Mouse (Mus musculus) limb, embryonic 10.5 days (tissue): ENCODE measurements around the gene Stk39. TPM values are rescaled to one million over a fixed set of nuclear protein-coding genes. Genes with fewer than 3 reads are reported as not detected.

Source experiments
- DNase-seq: peaks from one replicate; pipeline ENCODE4 v3.0.0-alpha.2; 2017; ENCODE audit warnings: low spot score
- H3K27ac ChIP-seq: fragments of 300-500 bp; sonication (generic); 2 replicates; pipeline ENCODE4 v1.5.1; 2016; ENCODE audit warnings: mild to moderate bottlenecking
- H3K27me3 ChIP-seq: fragments of 300-500 bp; sonication (generic); 2 replicates; pipeline ENCODE4 v1.6.1; 2016; ENCODE audit warnings: low read depth, mild to moderate bottlenecking; ENCODE audit not compliant: poor library complexity, severe bottlenecking
- H3K36me3 ChIP-seq: fragments of 300-500 bp; sonication (generic); 2 replicates; pipeline ENCODE4 v1.6.1; 2016; ENCODE audit warnings: mild to moderate bottlenecking, moderate library complexity
- H3K4me1 ChIP-seq: fragments of 300-500 bp; sonication (generic); 2 replicates; pipeline ENCODE4 v1.6.1; 2016
- H3K4me3 ChIP-seq: fragments of 300-500 bp; sonication (generic); 2 replicates; pipeline ENCODE4 v1.5.1; 2016; ENCODE audit warnings: mild to moderate bottlenecking, moderate library complexity
- H3K9me3 ChIP-seq: fragments of 300-500 bp; sonication (generic); replicated peaks from 2 replicates; pipeline ENCODE4 v1.6.1; 2016; ENCODE audit warnings: mild to moderate bottlenecking
- WGBS: fragments of 180-500 bp; shearing (Covaris S2); methylation state at CpG from one replicate; pipeline ENCODE4 v1.1.7; 2016; 5-methylcytosine and 5-hydroxymethylcytosine counted together
- polyA plus RNA-seq: library from polyadenylated mRNA; unstranded; fragments of >200 nt; fragmentation: Nextera tagmentation; extraction: Ambion mirVana; gene quantifications from 2 replicates; pipeline ENCODE4 v1.2.1, GENCODE M21; 2016

The Stk39 gene
- 22.1 and 27.9 TPM in 2 replicates for polyA plus RNA-seq

DNA sequence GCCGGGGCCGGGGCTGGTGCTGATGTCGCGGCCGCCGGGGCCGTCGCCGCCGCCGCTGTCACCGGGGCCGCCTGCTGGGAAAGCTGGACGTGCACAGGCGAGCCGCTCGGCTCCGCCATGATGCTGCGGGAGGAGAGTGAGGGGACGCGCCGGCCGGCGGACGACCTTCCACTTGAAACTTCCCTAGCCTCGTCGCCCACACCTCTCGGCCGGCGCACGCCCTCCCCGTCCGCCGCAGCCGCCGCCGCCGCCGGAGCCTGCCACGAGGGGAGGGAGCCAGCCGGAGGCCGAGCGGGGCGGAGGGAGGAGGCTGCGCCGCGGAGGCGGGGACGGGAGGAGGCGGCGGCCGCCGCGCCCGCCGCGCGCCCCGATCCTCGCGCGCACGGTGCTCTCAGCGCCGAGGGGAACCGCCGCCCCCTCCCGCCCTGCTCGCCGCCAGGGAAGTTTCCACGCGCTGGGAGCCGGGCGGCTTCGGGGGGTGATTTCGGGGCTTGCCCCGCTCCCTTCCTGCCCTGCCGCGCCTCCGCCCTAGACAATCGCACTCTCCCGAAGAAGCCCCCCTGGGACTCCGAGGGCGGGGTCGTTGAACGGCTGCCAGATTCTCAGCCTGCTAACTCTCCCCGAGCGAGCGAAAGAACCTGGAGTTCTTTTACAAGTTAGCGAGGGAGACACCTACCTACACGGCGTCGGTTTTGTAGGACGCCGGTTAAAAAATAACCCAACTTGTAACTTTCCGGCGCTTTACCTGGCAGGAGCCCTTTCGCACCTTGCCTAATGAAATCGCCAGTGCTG, at the start of gene Stk39:
Gene Stk39, minus strand, starts transcription at position 510 of the 792 bp plus-strand sequence.
- under 1% methylated on average over 68 of the region's 99 CpGs for WGBS
- H3K4me3 ChIP-seq, result peak within 1 kb of the TSS; percentile 97
- peak; percentile 85 for DNase-seq
- H3K27me3 ChIP-seq, result no peaks in the 10 kb centered on the region
- no peaks in the 10 kb centered on the region for H3K9me3 ChIP-seq
- peak within 1 kb of the TSS; percentile 98 for H3K27ac ChIP-seq
- peaks cover 31% of the 10 kb centered on the region for H3K4me1 ChIP-seq
- peaks cover 7% of the 10 kb centered on the region for H3K36me3 ChIP-seq

DNA sequence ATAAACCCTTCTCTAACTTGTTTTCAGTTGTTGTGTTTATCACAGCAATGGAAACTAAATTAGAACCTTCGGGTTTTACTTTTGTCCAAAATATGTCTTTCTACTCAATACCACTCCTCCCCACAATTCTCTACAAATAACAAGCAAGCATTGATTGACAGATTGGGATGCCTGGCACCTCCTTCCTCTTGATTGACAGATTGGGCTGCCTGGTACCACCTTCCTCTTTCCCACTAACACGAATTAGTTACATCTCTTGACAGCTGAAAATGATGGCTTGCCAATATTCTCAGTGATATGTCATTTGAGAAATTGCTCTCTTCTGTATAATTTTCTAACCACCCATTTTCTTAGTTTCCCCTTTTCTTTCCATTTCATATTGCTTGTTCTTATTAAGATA, 43.3 kb upstream of the Stk39 start:
- Histone ChIP-seq H3K9me3 (no peaks in the 10 kb centered on the region), H3K4me3 (no peak overlapping the region), H3K27me3 (no peaks in the 10 kb centered on the region), H3K4me1 (no peaks in the 10 kb centered on the region), H3K36me3 (no peaks in the 10 kb centered on the region), H3K27ac (no peak overlapping the region)
- 81% methylated on average over 2 of the region's 2 CpGs for WGBS
- no peak for DNase-seq

GRCm38 (mm10) chr2:68503202-68503601, 31.1 kb upstream of the Stk39 start:
- DNase-seq, result no peak
- Histone ChIP-seq H3K36me3 (no peaks in the 10 kb centered on the region), H3K4me1 (peaks cover 13% of the 10 kb centered on the region), H3K27ac (no peak overlapping the region), H3K27me3 (no peaks in the 10 kb centered on the region), H3K9me3 (no peaks in the 10 kb centered on the region), H3K4me3 (no peak overlapping the region)
- 71% methylated on average over 2 of the region's 2 CpGs for WGBS

GRCm38 (mm10) chr2:68502734-68503133, 30.7 kb upstream of the Stk39 start:
- WGBS, result 65% methylated on average over 4 of the region's 4 CpGs
- Histone ChIP-seq H3K36me3 (no peaks in the 10 kb centered on the region), H3K4me1 (peaks cover 13% of the 10 kb centered on the region), H3K27me3 (no peaks in the 10 kb centered on the region), H3K27ac (no peak overlapping the region), H3K4me3 (no peak overlapping the region), H3K9me3 (no peaks in the 10 kb centered on the region)
- no peak for DNase-seq

- H3K36me3 ChIP-seq, result no peaks in the 10 kb centered on the region
- H3K4me1 ChIP-seq, result peaks cover 13% of the 10 kb centered on the region
- H3K9me3 ChIP-seq, result no peaks in the 10 kb centered on the region
- H3K4me3 ChIP-seq, result no peak overlapping the region
- DNase-seq, result no peak
- no peaks in the 10 kb centered on the region for H3K27me3 ChIP-seq
- H3K27ac ChIP-seq, result no peak overlapping the region
- 46% methylated on average over 2 of the region's 2 CpGs for WGBS
These were observed 30.2 kb upstream of the Stk39 start for GRCm38 (mm10) chr2:68502236-68502635.

DNA sequence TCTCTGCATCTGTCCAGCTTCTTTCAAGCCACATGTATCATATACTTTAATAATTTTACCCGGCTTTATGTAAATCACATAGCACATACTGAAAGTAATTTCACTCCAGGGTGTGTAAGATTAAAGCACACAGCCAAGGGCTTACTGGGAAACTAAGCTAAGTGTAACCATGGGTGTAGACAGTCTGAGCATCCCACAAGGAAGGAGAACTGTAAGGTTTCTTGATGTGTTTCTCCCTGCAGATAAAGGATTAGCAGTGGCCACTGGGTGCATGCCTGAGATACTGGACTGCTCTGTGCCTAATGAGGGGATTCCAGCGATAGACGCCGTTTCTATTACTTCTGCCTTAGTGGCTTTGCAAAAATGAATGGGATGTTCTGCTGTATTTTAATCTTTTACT, 14.2 kb upstream of the Stk39 start:
- Histone ChIP-seq H3K4me1 (no peaks in the 10 kb centered on the region), H3K9me3 (no peaks in the 10 kb centered on the region), H3K36me3 (no peaks in the 10 kb centered on the region), H3K27me3 (no peaks in the 10 kb centered on the region), H3K4me3 (no peak overlapping the region), H3K27ac (no peak overlapping the region)
- WGBS, result 90% methylated on average over 4 of the region's 4 CpGs
- no peak for DNase-seq

- H3K36me3 ChIP-seq, result no peaks in the 10 kb centered on the region
- no peak overlapping the region for H3K4me3 ChIP-seq
- H3K4me1 ChIP-seq, result no peaks in the 10 kb centered on the region
- 41% methylated on average over 4 of the region's 4 CpGs for whole genome bisulfite sequencing
- H3K27ac ChIP-seq, result no peak overlapping the region
- no peaks in the 10 kb centered on the region for H3K27me3 ChIP-seq
- no peak for DNase-seq
- H3K9me3 ChIP-seq, result no peaks in the 10 kb centered on the region
These were observed 13.1 kb upstream of the Stk39 start for GRCm38 (mm10) chr2:68485141-68485540.

DNA sequence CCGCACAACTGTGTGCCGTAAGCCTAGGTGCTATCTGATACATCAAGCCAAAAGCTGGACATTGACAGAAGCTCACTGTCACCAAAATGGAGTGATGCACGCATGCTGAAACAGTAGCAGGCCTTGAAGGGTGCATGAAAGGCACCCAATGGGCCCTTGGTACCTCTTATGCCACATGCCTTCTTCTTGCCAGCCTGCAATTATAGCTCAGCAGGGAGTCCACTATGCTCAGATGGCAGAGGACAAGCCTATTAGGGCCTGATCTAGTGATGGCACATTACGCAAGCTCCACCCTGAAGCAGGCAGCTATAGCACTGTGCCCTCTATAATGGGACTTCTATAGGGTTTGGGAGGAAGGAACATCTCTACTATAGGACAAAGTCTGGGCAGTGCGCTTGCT, 10.8 kb upstream of the Stk39 start:
- WGBS, result 94% methylated on average over 5 of the region's 5 CpGs
- no peak overlapping the region for H3K4me3 ChIP-seq
- H3K36me3 ChIP-seq, result no peaks in the 10 kb centered on the region
- H3K9me3 ChIP-seq, result no peaks in the 10 kb centered on the region
- H3K27me3 ChIP-seq, result no peaks in the 10 kb centered on the region
- no peak overlapping the region for H3K27ac ChIP-seq
- no peaks in the 10 kb centered on the region for H3K4me1 ChIP-seq
- no peak for DNase-seq

- Histone ChIP-seq H3K27ac (no peak overlapping the region), H3K27me3 (no peaks in the 10 kb centered on the region), H3K36me3 (no peaks in the 10 kb centered on the region), H3K4me3 (no peak overlapping the region), H3K4me1 (no peaks in the 10 kb centered on the region), H3K9me3 (no peaks in the 10 kb centered on the region)
- no peak for DNase-seq
- 88% methylated on average over 10 of the region's 10 CpGs for WGBS
These were observed 7.8 kb upstream of the Stk39 start for GRCm38 (mm10) chr2:68479823-68480222.

- H3K4me1 ChIP-seq, result peaks cover 22% of the 10 kb centered on the region
- H3K36me3 ChIP-seq, result no peaks in the 10 kb centered on the region
- no peaks in the 10 kb centered on the region for H3K27me3 ChIP-seq
- no peaks in the 10 kb centered on the region for H3K9me3 ChIP-seq
- no peak for DNase-seq
- 33% methylated on average over 4 of the region's 4 CpGs for WGBS
- peak overlapping the region; percentile 97; the same call in 1 of the 2 replicates for H3K4me3 ChIP-seq
- H3K27ac ChIP-seq, result peak overlapping the region; percentile 98; the same call in 1 of the 2 replicates
These were observed 853 bp upstream of the Stk39 start for GRCm38 (mm10) chr2:68472921-68473320.

DNA sequence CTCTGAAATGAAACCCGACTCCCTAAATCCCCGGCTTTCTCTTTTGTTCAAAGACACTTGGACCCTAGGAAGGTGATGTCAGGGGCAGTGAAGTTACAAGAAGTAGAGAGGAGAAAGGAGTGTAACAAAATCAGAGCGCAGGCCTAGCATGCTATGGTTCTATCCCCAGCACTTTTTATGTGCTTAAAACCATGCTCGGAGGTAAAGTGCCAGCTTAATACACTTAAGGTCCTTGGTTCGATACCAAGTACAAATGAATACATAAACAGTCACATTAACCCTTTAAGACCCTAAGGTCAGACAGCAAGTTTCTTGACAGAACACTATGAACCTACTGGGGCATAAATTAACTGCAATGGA, 463 bp upstream of the Stk39 start:
- DNase-seq, result no peak
- 0% methylated on average over 5 of the region's 5 CpGs for WGBS
- peak overlapping the region; percentile 98 for H3K27ac ChIP-seq

GRCm38 (mm10) chr2:68470891-68471758, 943 bp downstream of the Stk39 start:
- peaks cover 40% of the 10 kb centered on the region for H3K4me1 ChIP-seq
- H3K36me3 ChIP-seq, result peaks cover 7% of the 10 kb centered on the region
- peak overlapping the region; percentile 98 for H3K27ac ChIP-seq
- H3K9me3 ChIP-seq, result no peaks in the 10 kb centered on the region
- DNase-seq, result peak; percentile 81
- H3K27me3 ChIP-seq, result no peaks in the 10 kb centered on the region
- WGBS, result under 1% methylated on average over 87 of the region's 87 CpGs
- H3K4me3 ChIP-seq, result peak overlapping the region; percentile 97

More for the DNA sequence above, 463 bp upstream of the Stk39 start:
- Histone ChIP-seq H3K4me1 (peaks cover 26% of the 10 kb centered on the region), H3K4me3 (peak overlapping the region; percentile 97), H3K36me3 (peaks cover 3% of the 10 kb centered on the region), H3K27me3 (no peaks in the 10 kb centered on the region), H3K9me3 (no peaks in the 10 kb centered on the region)

DNA sequence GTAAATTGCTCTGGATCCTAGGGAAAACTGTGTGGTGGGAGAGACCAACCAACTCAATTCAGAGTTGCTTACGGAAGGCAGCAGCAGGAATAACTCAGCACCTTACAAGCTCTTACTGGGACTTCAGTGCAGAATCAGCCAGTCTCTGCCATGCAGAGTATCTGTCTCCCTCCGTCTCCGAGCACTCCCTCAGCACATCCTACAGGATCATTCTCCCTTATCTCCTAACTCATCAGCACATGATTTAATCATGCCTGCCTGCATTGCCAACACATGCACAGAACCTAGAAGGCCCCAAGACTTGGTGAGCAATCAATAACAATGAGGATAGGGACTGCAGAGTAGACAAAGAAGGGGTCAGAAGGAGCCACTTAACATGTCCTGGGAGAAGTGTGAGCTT, 2.6 kb downstream of the Stk39 start:
- Histone ChIP-seq H3K4me3 (no peak overlapping the region), H3K27ac (no peak overlapping the region), H3K36me3 (peaks cover 7% of the 10 kb centered on the region), H3K4me1 (peaks cover 49% of the 10 kb centered on the region), H3K9me3 (no peaks in the 10 kb centered on the region), H3K27me3 (no peaks in the 10 kb centered on the region)
- DNase-seq, result no peak
- 82% methylated on average over 3 of the region's 3 CpGs for WGBS
